Mouse (Mus musculus) myocyte (in vitro differentiated cells): ENCODE results near the gene Uroc1. TPM values are rescaled to one million over a fixed set of nuclear protein-coding genes. Genes with fewer than 3 reads are reported as not detected.

ENCODE experiments used
- H3K27me3 ChIP-seq: one replicate; pipeline ENCODE4 v1.6.1; 2011; ENCODE audit not compliant: control insufficient read depth, insufficient read depth, insufficient read length
- H3K36me3 ChIP-seq: one replicate; pipeline ENCODE4 v1.6.1; 2011; ENCODE audit not compliant: control insufficient read depth, insufficient read depth
- H3K4me2 ChIP-seq: one replicate; pipeline ENCODE4 v1.6.1; 2011; ENCODE audit warnings: low read depth, control low read depth
- H3K4me3 ChIP-seq: one replicate; pipeline ENCODE4 v1.5.1; 2011; ENCODE audit warnings: mild to moderate bottlenecking, control low read depth, moderate library complexity
- H3K79me2 ChIP-seq: one replicate; pipeline ENCODE4 v1.6.1; 2011; ENCODE audit not compliant: control insufficient read depth, insufficient read depth
- H3ac ChIP-seq: one replicate; pipeline ENCODE4 v1.6.1; 2011; ENCODE audit not compliant: control insufficient read depth, insufficient read length
- MAX ChIP-seq: IDR thresholded peaks from one replicate; pipeline ENCODE4 v1.6.1; 2011; ENCODE audit warnings: low read depth, mild to moderate bottlenecking, control low read depth
- MYOD1 ChIP-seq, 3 experiments: IDR thresholded peaks; one replicate each; pipeline ENCODE4 v1.6.1; 2011; ENCODE audit warnings: control low read depth in 2 of 3, low read depth in 2 of 3, mild to moderate bottlenecking in 2 of 3, moderate library complexity in 1 of 3; ENCODE audit not compliant: insufficient read length in 2 of 3, control insufficient read depth in 1 of 3
- MYOG ChIP-seq, 3 experiments: IDR thresholded peaks; one replicate each; pipeline ENCODE4 v1.6.1; 2011; ENCODE audit warnings: control low read depth in 2 of 3, low read depth in 2 of 3, mild to moderate bottlenecking in 2 of 3; ENCODE audit not compliant: insufficient read length in 2 of 3, control insufficient read depth in 1 of 3, insufficient read depth in 1 of 3
- REST ChIP-seq: IDR thresholded peaks from one replicate; pipeline ENCODE4 v1.6.1; 2011; ENCODE audit warnings: mild to moderate bottlenecking, control low read depth, moderate library complexity; ENCODE audit not compliant: insufficient read depth, insufficient read length
- SRF ChIP-seq: IDR thresholded peaks from one replicate; pipeline ENCODE4 v1.6.1; 2011; ENCODE audit warnings: low read depth; ENCODE audit not compliant: control insufficient read depth, insufficient read length
- USF1 ChIP-seq: IDR thresholded peaks from one replicate; pipeline ENCODE4 v1.6.1; 2011; ENCODE audit warnings: low read depth, mild to moderate bottlenecking, control low read depth, moderate library complexity
- polyA plus RNA-seq: library from polyadenylated mRNA; unstranded; fragments of >200 nt; fragmentation: generic; extraction: Trizol; gene quantifications from one replicate; pipeline ENCODE4 v1.2.1, GENCODE M21; 2012; ENCODE audit warnings: missing spikeins

Gene Uroc1
- polyA plus RNA-seq, 1 experiment = not detected

- Histone ChIP-seq H3ac (no peak overlapping the region), H3K4me2 (no peak overlapping the region), H3K4me3 (no peak overlapping the region), H3K36me3 (no peaks in the 10 kb centered on the region), H3K27me3 (peaks cover 12% of the 10 kb centered on the region), H3K79me2 (no peaks in the 10 kb centered on the region)
- TF ChIP-seq SRF (no peak), MYOD1 (IDR thresholded peaks at IDR 0.05; ENCODE audit: control insufficient read depth in 1 of 3, insufficient read length in 2 of 3, low read depth in 2 of 3) (no peak), REST (no peak), MYOG (IDR thresholded peaks at IDR 0.05; ENCODE audit: control insufficient read depth in 1 of 3, insufficient read depth in 1 of 3, insufficient read length in 2 of 3, low read depth in 2 of 3) (no peak), MAX (no peak), USF1 (no peak)
These were observed 78.8 kb downstream of the Uroc1 start for GRCm38 (mm10) chr6:90411926-90412325.

Other genes with a start within 250 kb of the Uroc1 start
- gene Vmn1r50, start 231.9 kb upstream of the Uroc1 start, polyA plus RNA-seq = not detected
- not detected for gene Vmn1r51, start 210.7 kb upstream of the Uroc1 start, polyA plus RNA-seq
- not detected for gene Vmn1r52, start 158.5 kb upstream of the Uroc1 start, polyA plus RNA-seq
- not detected for gene V1ra8, start 130.5 kb upstream of the Uroc1 start, polyA plus RNA-seq
- not detected for gene Vmn1r53, start 108.8 kb upstream of the Uroc1 start, polyA plus RNA-seq
- gene Vmn1r54, start 87.0 kb upstream of the Uroc1 start, polyA plus RNA-seq = not detected
- not detected for gene BC048671, start 32.1 kb upstream of the Uroc1 start, polyA plus RNA-seq
- 3.9 TPM for gene Chst13, start 8.1 kb upstream of the Uroc1 start, polyA plus RNA-seq
- 7.6 TPM for gene Zxdc, start 36.2 kb downstream of the Uroc1 start, polyA plus RNA-seq
- gene Cfap100, start 95.5 kb downstream of the Uroc1 start, polyA plus RNA-seq = 0.02 TPM
- 1.8 TPM for gene Klf15, start 129.3 kb downstream of the Uroc1 start, polyA plus RNA-seq
- 1.1 TPM for gene Aldh1l1, start 153.1 kb downstream of the Uroc1 start, polyA plus RNA-seq